Mouse (Mus musculus) right cerebral cortex, postnatal 10 days (tissue): ENCODE results near the gene Ror1.

Experiments used
- DNase-seq, 2 experiments: peaks; one replicate each; pipeline ENCODE4 v3.0.0; 2021; ENCODE audit warnings: low spot score in 2 of 2

Ror1 gene

GRCm38 (mm10) chr4:100386272-100386988 is 290.8 kb downstream of the Ror1 start:
- no peak for DNase-seq

DNA sequence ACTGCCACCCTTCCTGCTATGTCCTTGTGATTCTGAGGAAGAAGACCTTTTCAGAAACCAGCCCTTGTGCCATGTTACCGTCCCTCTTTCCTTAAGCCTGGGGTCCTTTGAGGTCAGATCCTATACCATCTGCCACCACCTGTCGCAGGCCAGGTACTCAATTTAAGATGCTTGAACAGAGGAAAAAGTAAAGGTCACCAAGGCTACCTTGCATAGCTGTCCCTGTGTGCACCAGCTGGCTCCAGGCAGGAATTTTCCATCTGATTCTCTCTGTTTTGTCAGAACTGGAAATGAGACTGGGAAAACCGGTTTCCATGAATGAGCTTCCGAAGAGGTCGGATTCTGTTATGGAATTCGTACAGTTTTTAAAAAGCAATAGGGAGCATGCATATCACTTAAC is 294.8 kb downstream of the Ror1 start:
- no peak for DNase-seq

GRCm38 (mm10) chr4:100391021-100391420 is 295.4 kb downstream of the Ror1 start:
- DNase-seq = no peak

DNA sequence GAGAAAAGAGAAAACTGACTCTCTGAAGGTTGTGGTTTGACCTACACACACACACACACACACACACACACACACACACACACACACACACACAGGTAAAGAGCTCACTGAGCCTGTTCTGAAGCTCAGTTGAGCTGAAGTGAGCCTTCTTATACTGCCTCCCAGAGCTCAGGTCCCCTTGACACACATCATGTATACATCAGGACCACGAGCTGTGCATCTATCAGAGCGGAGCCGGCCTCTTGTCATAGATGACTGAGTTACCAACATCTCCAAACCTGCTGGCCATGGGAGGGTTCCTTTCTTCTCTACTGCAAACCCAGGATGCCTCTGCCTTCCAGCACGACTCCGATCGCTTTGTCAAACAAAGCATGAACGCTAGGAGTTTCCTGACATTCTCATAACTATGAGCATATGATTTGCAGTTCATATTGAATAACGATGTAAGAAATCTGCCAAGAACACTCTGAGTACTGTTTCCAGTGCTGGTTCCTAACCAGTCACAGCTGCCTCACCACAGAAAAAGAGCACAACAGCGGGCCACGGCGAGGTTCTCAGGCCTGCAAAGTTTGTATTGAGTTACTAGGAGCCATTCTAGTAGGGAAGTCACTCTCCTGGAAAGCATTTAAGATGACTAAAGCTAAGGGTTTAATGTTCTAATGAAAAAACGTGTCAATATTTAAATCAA is 297.9 kb downstream of the Ror1 start:
- DNase-seq = no peak

DNA sequence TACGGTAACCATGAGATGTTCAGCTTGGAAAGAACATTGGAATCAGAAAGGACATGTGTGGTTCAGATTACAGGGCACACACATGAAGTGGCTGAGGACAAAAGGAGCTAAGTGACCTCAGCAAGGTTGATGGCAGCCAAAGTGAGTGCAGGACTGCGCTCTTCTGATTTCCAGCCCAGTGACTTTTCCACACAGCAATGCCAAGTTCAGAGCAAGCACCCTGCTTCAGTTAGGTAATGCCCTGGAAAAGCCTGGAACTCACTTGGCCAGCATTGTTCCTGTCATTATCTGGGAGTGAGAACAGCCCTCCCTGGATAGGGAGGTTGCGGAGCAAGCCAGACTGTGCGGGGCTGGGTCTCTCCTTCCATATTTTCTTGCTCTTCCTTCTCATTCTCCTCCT is 299.8 kb downstream of the Ror1 start:
- no peak for DNase-seq

GRCm38 (mm10) chr4:100398079-100398478 is 302.5 kb downstream of the Ror1 start:
- DNase-seq = no peak

- no peak for DNase-seq
Measured at GRCm38 (mm10) chr4:100401078-100401477, 305.5 kb downstream of the Ror1 start.

GRCm38 (mm10) chr4:100401581-100402470 is 306.2 kb downstream of the Ror1 start:
- DNase-seq = no peak

DNA sequence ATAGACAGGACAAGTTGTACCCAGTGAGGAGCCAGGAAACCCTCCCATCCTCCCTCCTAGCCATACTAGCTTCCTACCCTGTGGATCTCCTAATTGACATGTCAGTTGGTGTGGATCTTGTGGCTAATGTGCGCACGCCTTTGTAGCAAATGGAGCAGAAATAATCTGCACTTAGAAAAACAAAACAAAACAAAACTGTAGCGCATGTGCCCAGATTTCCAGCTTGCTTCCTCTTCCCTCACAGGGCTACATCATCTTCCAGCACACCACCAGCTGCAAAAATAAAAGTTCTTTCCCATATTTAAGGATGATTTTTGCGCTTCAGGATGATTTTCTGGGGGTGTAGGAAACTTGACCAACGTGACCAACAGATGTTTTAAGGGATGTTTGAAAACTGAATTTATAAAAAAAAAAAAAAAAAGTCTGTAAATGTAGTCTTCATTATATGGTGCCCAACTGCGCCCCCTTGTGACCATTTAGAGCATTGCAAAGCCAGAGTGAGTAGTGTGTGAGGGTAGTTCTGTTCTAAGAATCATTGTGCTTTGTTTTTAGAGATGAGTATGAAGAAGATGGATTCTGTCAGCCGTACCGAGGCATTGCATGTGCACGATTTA is 311.8 kb downstream of the Ror1 start:
- DNase-seq = peak; percentile 80 to 87

DNA sequence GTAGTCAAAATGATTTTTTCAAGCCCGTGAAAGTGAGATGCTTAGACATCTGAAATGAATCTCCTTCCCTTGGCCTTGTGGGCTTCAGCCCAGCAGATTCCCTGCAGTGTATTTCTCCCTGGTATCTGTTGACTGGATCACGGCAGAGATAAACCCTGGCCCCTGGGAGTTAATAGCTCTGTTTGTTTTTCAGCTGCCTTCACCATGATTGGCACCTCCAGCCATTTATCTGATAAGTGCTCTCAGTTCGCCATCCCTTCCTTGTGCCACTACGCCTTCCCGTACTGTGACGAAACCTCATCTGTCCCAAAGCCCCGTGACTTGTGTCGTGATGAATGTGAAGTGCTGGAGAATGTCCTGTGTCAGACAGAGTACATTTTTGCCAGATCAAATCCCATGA is 313.9 kb downstream of the Ror1 start:
- DNase-seq = no peak

DNA sequence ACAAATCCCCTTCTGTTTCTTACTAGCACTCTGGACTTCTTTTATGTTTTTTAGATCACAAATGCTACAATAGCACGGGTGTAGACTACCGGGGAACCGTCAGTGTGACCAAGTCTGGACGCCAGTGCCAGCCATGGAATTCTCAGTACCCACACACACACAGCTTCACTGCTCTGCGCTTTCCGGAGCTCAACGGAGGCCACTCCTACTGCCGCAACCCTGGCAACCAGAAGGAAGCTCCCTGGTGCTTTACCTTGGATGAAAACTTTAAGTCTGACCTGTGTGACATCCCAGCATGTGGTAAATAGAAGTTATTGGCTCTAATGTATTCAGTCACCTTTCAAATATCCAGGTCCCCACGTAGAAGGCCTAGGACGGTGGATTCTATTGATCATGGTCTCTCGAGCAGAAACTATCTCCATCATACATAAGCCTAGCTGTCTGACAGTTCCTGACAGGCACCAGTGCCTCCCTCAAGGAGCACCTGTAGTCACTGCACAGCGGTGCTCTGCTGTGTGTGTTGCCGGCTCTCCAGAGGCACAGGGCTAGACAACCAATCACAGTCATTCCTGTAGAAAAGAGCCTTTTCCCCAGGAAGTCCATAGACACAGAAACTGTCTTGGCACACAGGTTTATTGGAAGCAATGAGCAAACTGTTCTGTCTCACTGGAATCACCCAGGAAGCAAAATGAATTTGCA is 316.4 kb downstream of the Ror1 start:
- DNase-seq = no peak

- DNase-seq = no peak
Measured at GRCm38 (mm10) chr4:100422756-100423155, 327.2 kb downstream of the Ror1 start.

GRCm38 (mm10) chr4:100426101-100426500 is 330.5 kb downstream of the Ror1 start:
- DNase-seq = peak in 1 of 2 experiments; percentile 39

DNA sequence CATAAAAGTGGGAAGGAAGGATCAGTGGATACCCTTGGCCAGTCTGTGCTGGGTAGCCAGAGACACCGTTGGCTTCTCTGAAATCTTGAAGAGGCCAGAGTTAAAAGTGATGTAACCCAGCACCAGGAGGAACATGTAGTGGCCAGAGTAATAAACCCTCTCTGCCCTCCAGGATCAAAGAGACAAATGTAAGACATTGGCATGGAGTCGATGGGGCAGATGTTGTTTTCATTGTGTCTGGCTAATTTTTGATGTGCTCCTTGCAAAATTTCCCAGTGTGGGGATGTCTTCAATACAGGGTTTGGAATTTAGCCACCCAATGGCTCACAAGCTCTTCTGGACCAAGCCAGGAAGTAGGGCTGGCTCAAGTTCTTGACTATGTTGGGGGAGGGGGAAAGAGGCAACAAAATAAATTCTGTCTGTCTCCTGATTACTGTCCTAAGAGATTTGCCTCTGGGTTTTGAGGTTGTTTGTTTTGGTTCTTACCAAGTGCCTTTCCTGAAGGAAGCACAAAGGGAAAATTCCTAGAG is 333.8 kb downstream of the Ror1 start:
- DNase-seq = peak in 1 of 2 experiments; percentile 4

- no peak for DNase-seq
Measured at GRCm38 (mm10) chr4:100435281-100436168, 339.9 kb downstream of the Ror1 start.

DNA sequence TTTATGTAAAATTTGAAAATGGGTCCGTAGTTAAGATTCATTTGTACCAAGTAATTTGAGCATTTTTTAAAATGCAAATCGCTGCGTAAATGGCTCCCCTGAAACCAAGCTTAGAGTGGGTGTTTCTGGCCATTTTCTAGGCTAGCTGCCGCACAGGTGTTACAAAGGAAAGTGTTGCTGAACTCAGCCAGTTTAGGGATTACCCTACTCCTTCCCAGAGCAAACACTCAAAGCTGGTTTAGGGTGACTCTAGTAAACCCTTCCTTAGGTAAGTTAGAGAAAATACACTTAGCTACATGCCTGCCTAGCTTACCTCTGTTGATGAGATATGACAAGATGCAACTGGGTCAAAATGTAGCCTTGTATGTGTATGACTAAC is 340.6 kb downstream of the Ror1 start:
- no peak for DNase-seq

- DNase-seq = no peak
Measured at GRCm38 (mm10) chr4:100446897-100447296, 351.3 kb downstream of the Ror1 start.

DNA sequence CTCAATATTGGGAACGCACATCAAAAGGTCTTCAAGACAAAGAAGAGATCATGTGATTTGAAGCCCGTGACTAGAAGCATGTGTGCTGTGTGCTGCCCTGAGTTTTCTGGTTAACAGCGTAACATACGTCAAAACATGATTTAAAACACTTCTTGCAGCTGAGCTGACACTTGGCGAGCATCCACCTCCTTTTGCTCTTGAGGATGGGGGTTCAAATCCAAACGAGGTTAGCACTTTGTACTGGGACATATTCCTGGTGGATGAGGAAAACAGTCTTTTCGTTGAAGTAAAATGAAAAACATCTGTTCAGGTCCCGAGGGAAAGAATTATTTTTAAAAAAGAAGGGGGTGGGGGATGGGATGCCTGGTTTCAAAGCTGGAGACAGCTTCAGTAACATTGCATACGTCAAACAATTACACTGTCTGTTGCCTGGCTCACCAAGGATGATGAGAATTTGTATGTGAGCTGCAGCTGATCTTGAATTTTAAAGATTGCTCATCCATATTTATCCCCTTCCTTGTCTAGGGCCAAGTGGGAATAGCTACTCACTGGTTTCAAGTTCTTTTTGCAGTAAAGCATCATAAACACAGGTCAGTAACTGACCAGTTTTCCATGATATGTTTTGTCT is 367.0 kb downstream of the Ror1 start:
- DNase-seq = no peak

GRCm38 (mm10) chr4:100478592-100479321 is 383.2 kb downstream of the Ror1 start, which contains the start of gene Ube2u:
Ube2u (plus strand) TSS chr4:100478849.
- DNase-seq = peak; percentile 65 to 82
